Mouse (Mus musculus): Measurements from ENCODE around the gene Cdk15. TPM values are rescaled to one million over a fixed set of nuclear protein-coding genes. Genes with fewer than 3 reads are reported as not detected.

The Cdk15 gene
- total and polyA plus RNA-seq, 2 experiments from 2014 or later: 1.1 to 2.1 TPM

- no peaks in the 10 kb centered on the region for H3K36me3 ChIP-seq (ENCODE audit: insufficient read depth, low read length)
- no peak for TF ChIP-seq CTCF (IDR thresholded peaks at IDR 0.05)
- no peak overlapping the region for H3K4me2 ChIP-seq (ENCODE audit: low read depth, low read length, poor library complexity, severe bottlenecking)
- H3K9ac ChIP-seq (replicated peaks; ENCODE audit: low read length, poor library complexity, severe bottlenecking): no peak overlapping the region
- H3K27me3 ChIP-seq (ENCODE audit: insufficient read depth, low read length): no peaks in the 10 kb centered on the region
- H3K4me1 ChIP-seq (ENCODE audit: insufficient read depth, low read length): no peaks in the 10 kb centered on the region
- H3K9me3 ChIP-seq (ENCODE audit: low read length): no peaks in the 10 kb centered on the region
- DNase-seq (ENCODE audit: low spot score) (no peak), ATAC-seq (ENCODE audit: low FRiP score) (no peak)
- no peak overlapping the region for H3K4me3 ChIP-seq (ENCODE audit: low read depth, low read length)
- WGBS: 84% methylated on average over 7 of the region's 7 CpGs
- no peak overlapping the region for H3K27ac ChIP-seq (ENCODE audit: low read depth, low read length)
These were observed 124.8 kb downstream of the Cdk15 start for GRCm38 (mm10) chr1:59381483-59381882.

GRCm38 (mm10) chr1:59382516-59382915 is 125.8 kb downstream of the Cdk15 start:
- no peak overlapping the region for H3K4me3 ChIP-seq (ENCODE audit: low read depth, low read length)
- no peaks in the 10 kb centered on the region for H3K4me1 ChIP-seq (ENCODE audit: insufficient read depth, low read length)
- no peak overlapping the region for H3K9ac ChIP-seq (replicated peaks; ENCODE audit: low read length, poor library complexity, severe bottlenecking)
- H3K4me2 ChIP-seq (ENCODE audit: low read depth, low read length, poor library complexity, severe bottlenecking): no peak overlapping the region
- H3K27me3 ChIP-seq (ENCODE audit: insufficient read depth, low read length): no peaks in the 10 kb centered on the region
- no peaks in the 10 kb centered on the region for H3K36me3 ChIP-seq (ENCODE audit: insufficient read depth, low read length)
- WGBS: 90% methylated on average over 3 of the region's 3 CpGs
- ATAC-seq (ENCODE audit: low FRiP score) (no peak), DNase-seq (ENCODE audit: low spot score) (no peak)
- H3K27ac ChIP-seq (ENCODE audit: low read depth, low read length): no peak overlapping the region
- H3K9me3 ChIP-seq (ENCODE audit: low read length): no peaks in the 10 kb centered on the region
- TF ChIP-seq CTCF (IDR thresholded peaks at IDR 0.05): no peak

DNA sequence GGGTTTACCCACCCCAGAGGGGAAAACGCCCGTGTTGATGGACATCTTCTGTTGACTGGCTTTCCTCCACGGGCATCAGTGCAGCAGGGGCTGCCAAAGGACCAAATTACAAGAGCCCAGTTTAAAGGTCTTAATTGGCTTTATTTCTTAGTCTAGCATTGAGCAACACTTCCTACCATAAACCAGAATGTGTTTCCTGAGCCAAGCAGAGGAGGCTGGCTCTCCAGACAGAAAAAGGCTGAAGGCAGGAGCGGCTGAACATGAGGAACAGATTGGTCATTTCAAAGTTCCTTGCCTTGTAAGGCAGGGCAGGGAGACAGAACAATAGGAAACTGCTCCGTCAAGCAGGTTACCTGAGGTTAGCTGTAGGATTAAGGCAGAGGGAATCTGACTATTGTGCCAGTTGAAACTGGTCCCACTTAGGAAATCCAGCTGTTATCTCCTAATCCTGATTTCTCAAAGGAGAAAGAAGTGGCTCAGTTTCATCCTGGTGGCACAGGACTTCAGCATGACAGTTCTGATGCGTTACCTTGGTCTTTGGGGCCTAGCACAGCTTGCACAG is 126.4 kb downstream of the Cdk15 start:
- Histone ChIP-seq H3K27ac (ENCODE audit: low read depth, low read length) (no peak overlapping the region), H3K27me3 (ENCODE audit: insufficient read depth, low read length) (no peaks in the 10 kb centered on the region), H3K4me3 (ENCODE audit: low read depth, low read length) (no peak overlapping the region), H3K4me1 (ENCODE audit: insufficient read depth, low read length) (no peaks in the 10 kb centered on the region; the same call in 1 of the 2 replicates), H3K4me2 (ENCODE audit: low read depth, low read length, poor library complexity, severe bottlenecking) (no peak overlapping the region), H3K36me3 (ENCODE audit: insufficient read depth, low read length) (no peaks in the 10 kb centered on the region), H3K9ac (replicated peaks; ENCODE audit: low read length, poor library complexity, severe bottlenecking) (no peak overlapping the region), H3K9me3 (ENCODE audit: low read length) (no peaks in the 10 kb centered on the region)
- DNase-seq (ENCODE audit: low spot score) (no peak), ATAC-seq (ENCODE audit: low FRiP score) (no peak)
- 63% methylated on average over 6 of the region's 6 CpGs for WGBS
- no peak for TF ChIP-seq CTCF (IDR thresholded peaks at IDR 0.05)

GRCm38 (mm10) chr1:59384400-59384799 is 127.7 kb downstream of the Cdk15 start:
- H3K27me3 ChIP-seq (ENCODE audit: insufficient read depth, low read length): no peaks in the 10 kb centered on the region
- no peak overlapping the region for H3K4me2 ChIP-seq (ENCODE audit: low read depth, low read length, poor library complexity, severe bottlenecking)
- 88% methylated on average over 3 of the region's 3 CpGs for WGBS
- no peaks in the 10 kb centered on the region for H3K9me3 ChIP-seq (ENCODE audit: low read length)
- no peak overlapping the region for H3K4me3 ChIP-seq (ENCODE audit: low read depth, low read length)
- DNase-seq (ENCODE audit: low spot score) (no peak), ATAC-seq (ENCODE audit: low FRiP score) (no peak)
- no peak overlapping the region for H3K27ac ChIP-seq (ENCODE audit: low read depth, low read length)
- H3K4me1 ChIP-seq (ENCODE audit: insufficient read depth, low read length): no peaks in the 10 kb centered on the region; the same call in 1 of the 2 replicates
- no peak for TF ChIP-seq CTCF (IDR thresholded peaks at IDR 0.05)
- H3K36me3 ChIP-seq (ENCODE audit: insufficient read depth, low read length): no peaks in the 10 kb centered on the region
- no peak overlapping the region for H3K9ac ChIP-seq (replicated peaks; ENCODE audit: low read length, poor library complexity, severe bottlenecking)

- Histone ChIP-seq H3K4me1 (ENCODE audit: insufficient read depth, low read length) (no peaks in the 10 kb centered on the region; the same call in 1 of the 2 replicates), H3K27ac (ENCODE audit: low read depth, low read length) (no peak overlapping the region), H3K4me2 (ENCODE audit: low read depth, low read length, poor library complexity, severe bottlenecking) (no peak overlapping the region), H3K4me3 (ENCODE audit: low read depth, low read length) (no peak overlapping the region), H3K27me3 (ENCODE audit: insufficient read depth, low read length) (no peaks in the 10 kb centered on the region), H3K9me3 (ENCODE audit: low read length) (no peaks in the 10 kb centered on the region), H3K36me3 (ENCODE audit: insufficient read depth, low read length) (no peaks in the 10 kb centered on the region), H3K9ac (replicated peaks; ENCODE audit: low read length, poor library complexity, severe bottlenecking) (no peak overlapping the region)
- DNase-seq (ENCODE audit: low spot score) (no peak), ATAC-seq (ENCODE audit: low FRiP score) (no peak)
- WGBS: 78% methylated on average over 6 of the region's 6 CpGs
- TF ChIP-seq CTCF (IDR thresholded peaks at IDR 0.05): no peak
These were observed 128.9 kb downstream of the Cdk15 start for GRCm38 (mm10) chr1:59385641-59386040.

DNA sequence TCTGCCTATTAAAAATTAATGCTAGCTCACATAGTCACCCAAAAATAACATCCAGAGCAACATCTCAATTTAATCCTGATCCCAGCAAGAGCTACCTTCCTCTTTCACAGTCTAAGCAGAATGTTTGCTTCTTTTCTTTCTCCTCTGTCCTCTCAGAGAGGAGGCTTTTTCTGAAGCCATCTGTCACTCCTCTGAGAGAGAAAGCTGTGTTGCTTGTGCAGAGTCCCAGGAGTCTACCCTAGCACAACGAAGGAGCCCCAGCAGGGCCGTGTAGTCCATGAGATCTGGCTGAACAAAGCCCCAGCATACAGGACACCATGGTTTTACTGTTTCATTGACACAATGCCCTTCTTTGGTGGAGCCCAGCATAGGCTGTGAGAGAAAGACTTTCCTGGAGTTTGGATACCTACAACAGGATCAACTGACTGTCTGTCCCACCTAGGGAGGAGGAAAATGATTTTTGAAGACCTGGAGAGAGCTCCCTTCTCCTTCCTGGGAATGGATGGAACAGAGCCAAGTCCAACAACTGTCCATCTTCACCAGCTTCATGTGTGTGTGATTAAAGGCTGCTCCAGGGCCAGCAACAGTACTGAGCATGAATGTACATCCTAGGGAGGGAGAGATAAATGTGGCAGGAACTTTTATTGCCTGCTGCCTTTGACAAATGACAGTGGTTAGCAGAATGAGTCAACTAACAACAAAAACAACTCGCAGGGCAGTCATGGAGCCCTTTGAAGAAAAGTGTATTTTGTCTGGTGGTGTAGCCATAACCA is 131.0 kb downstream of the Cdk15 start:
- Histone ChIP-seq H3K4me2 (ENCODE audit: low read depth, low read length, poor library complexity, severe bottlenecking) (no peak overlapping the region), H3K9ac (replicated peaks; ENCODE audit: low read length, poor library complexity, severe bottlenecking) (no peak overlapping the region), H3K9me3 (ENCODE audit: low read length) (no peaks in the 10 kb centered on the region), H3K4me3 (ENCODE audit: low read depth, low read length) (no peak overlapping the region), H3K36me3 (ENCODE audit: insufficient read depth, low read length) (no peaks in the 10 kb centered on the region), H3K27ac (ENCODE audit: low read depth, low read length) (no peak overlapping the region), H3K27me3 (ENCODE audit: insufficient read depth, low read length) (no peaks in the 10 kb centered on the region), H3K4me1 (ENCODE audit: insufficient read depth, low read length) (no peaks in the 10 kb centered on the region; the same call in 1 of the 2 replicates)
- DNase-seq (ENCODE audit: low spot score) (no peak), ATAC-seq (ENCODE audit: low FRiP score) (no peak)
- 38% methylated on average over 3 of the region's 3 CpGs for WGBS
- TF ChIP-seq CTCF (IDR thresholded peaks at IDR 0.05): no peak
